Mouse (Mus musculus) liver, embryonic 14.5 days (tissue): Measurements from ENCODE around the gene Zfp57. TPM values are rescaled to one million over a fixed set of nuclear protein-coding genes. Genes with fewer than 3 reads are reported as not detected.
"Not testable (repeated sequence)": the region's sequence is repeated elsewhere in the genome, so short reads cannot be mapped to it uniquely, and the experiment has no call there.

Experiments
- ATAC-seq: fragments of 200-750 bp; cut with Nextera tagmentation; 2 replicates; pipeline ENCODE4 v1.8.0; 2017; ENCODE audit warnings: moderate number of reproducible peaks, mild to moderate bottlenecking, moderate library complexity; ENCODE audit not compliant: insufficient read depth
- DNase-seq, 3 experiments: peaks; one replicate each; pipeline ENCODE4 v3.0.0-alpha.2; 2012 to 2013; ENCODE audit warnings: low read depth in 3 of 3, low spot score in 3 of 3
- H3K27ac ChIP-seq: fragments of 300-500 bp; sonication (generic); 2 replicates; pipeline ENCODE4 v1.5.1; 2014; ENCODE audit warnings: moderate library complexity, mild to moderate bottlenecking, control low read depth, inconsistent platforms
- H3K27me3 ChIP-seq: fragments of 300-500 bp; sonication (generic); 2 replicates; pipeline ENCODE4 v1.6.1; 2014; ENCODE audit warnings: mild to moderate bottlenecking, low read length, moderate library complexity; ENCODE audit not compliant: control insufficient read depth, insufficient read depth
- H3K36me3 ChIP-seq: fragments of 300-500 bp; sonication (generic); replicated peaks from 2 replicates; pipeline ENCODE4 v1.6.1; 2014; ENCODE audit warnings: low read depth; ENCODE audit not compliant: control insufficient read depth, insufficient read depth
- H3K4me1 ChIP-seq, 2 experiments: fragments of 200-500 bp in 1 of 2; fragments of 300-500 bp in 1 of 2; sonication (generic) in 1 of 2; replicated peaks; 2 replicates each; pipeline ENCODE4 v1.6.1; 2012 to 2014; ENCODE audit warnings: antibody characterized with exemption in 1 of 2, inconsistent platforms in 1 of 2, low read length in 1 of 2; ENCODE audit not compliant: control insufficient read depth in 2 of 2, insufficient read depth in 2 of 2
- H3K4me2 ChIP-seq: fragments of 300-500 bp; sonication (generic); 2 replicates; pipeline ENCODE4 v1.6.1; 2014; ENCODE audit warnings: low read depth, mild to moderate bottlenecking, control low read depth, moderate library complexity
- H3K4me3 ChIP-seq, 2 experiments: fragments of 200-500 bp in 1 of 2; fragments of 300-500 bp in 1 of 2; sonication (generic) in 1 of 2; 2 replicates each; pipeline ENCODE4 v1.5.1; 2012 to 2014; ENCODE audit warnings: low read depth in 2 of 2, low read length in 2 of 2, mild to moderate bottlenecking in 2 of 2, control low read depth in 1 of 2, inconsistent platforms in 1 of 2, moderate library complexity in 1 of 2; ENCODE audit not compliant: insufficient read depth in 1 of 2
- H3K9ac ChIP-seq: fragments of 300-500 bp; sonication (generic); replicated peaks from 2 replicates; pipeline ENCODE4 v1.6.1; 2014; ENCODE audit warnings: mild to moderate bottlenecking, control low read depth, moderate library complexity
- H3K9me3 ChIP-seq: fragments of 300-500 bp; sonication (generic); 2 replicates; pipeline ENCODE4 v1.6.1; 2016; ENCODE audit warnings: low read length, mixed read lengths; ENCODE audit not compliant: control insufficient read depth
- CTCF ChIP-seq: IDR thresholded peaks from 2 replicates; pipeline ENCODE4 v1.5.1; 2016; ENCODE audit warnings: antibody characterized with exemption, low read depth, control low read depth
- EP300 ChIP-seq: IDR thresholded peaks from 2 replicates; pipeline ENCODE4 v1.6.1; 2016; ENCODE audit warnings: antibody characterized with exemption, low read depth
- WGBS: fragments of 180-500 bp; shearing (Covaris S2); extraction: QIAGEN DNeasy Blood & Tissue Kit; methylation state at CpG from one replicate; pipeline ENCODE4 v1.1.7; 2014; ENCODE audit not compliant: insufficient replicate concordance; 5-methylcytosine and 5-hydroxymethylcytosine counted together
- polyA plus RNA-seq, 2 experiments: library from polyadenylated mRNA; depleted of rRNA in 1 of 2; stranded (reverse) in 1 of 2; unstranded in 1 of 2; fragments of >200 nt; fragmentation: Nextera tagmentation in 1 of 2; extraction: Ambion mirVana in 1 of 2; gene quantifications; 2 replicates each; pipeline versions ENCODE4 v1.2.1 to v1.2.3; 2012 to 2014

Gene Zfp57
- polyA plus RNA-seq, 2 experiments: 2.2 to 3.3 TPM

- H3K27me3 ChIP-seq: peaks cover 18% of the 10 kb centered on the region
- no peak within 1 kb of the TSS for H3K27ac ChIP-seq
- no peak for ATAC-seq
- H3K4me1 ChIP-seq: no peaks in the 10 kb centered on the region
- no peak within 1 kb of the TSS for H3K4me2 ChIP-seq
- WGBS: 38% methylated on average over 5 of the region's 5 CpGs
- H3K36me3 ChIP-seq: no peaks in the 10 kb centered on the region
- no peak within 1 kb of the TSS for H3K4me3 ChIP-seq
- H3K9ac ChIP-seq: no peak within 1 kb of the TSS
- no peak for DNase-seq
- no peaks in the 10 kb centered on the region for H3K9me3 ChIP-seq
- TF ChIP-seq CTCF (no peak), EP300 (no peak)
Measured at GRCm38 (mm10) chr17:36989437-36989836, 11.5 kb upstream of the Zfp57 start, which contains the start of gene H2-M5. TSS of gene H2-M5 (minus strand) at chr17:36989537.

GRCm38 (mm10) chr17:36990630-36991029, 10.3 kb upstream of the Zfp57 start:
- H3K27ac ChIP-seq, DNase-seq, ATAC-seq, H3K4me2 ChIP-seq, H3K9ac ChIP-seq, H3K4me3 ChIP-seq, H3K9me3 ChIP-seq, H3K4me1 ChIP-seq, H3K36me3 ChIP-seq: not testable (repeated sequence)
- peaks cover 18% of the 10 kb centered on the region for H3K27me3 ChIP-seq
- WGBS: 81% methylated on average over 6 of the region's 6 CpGs

DNA sequence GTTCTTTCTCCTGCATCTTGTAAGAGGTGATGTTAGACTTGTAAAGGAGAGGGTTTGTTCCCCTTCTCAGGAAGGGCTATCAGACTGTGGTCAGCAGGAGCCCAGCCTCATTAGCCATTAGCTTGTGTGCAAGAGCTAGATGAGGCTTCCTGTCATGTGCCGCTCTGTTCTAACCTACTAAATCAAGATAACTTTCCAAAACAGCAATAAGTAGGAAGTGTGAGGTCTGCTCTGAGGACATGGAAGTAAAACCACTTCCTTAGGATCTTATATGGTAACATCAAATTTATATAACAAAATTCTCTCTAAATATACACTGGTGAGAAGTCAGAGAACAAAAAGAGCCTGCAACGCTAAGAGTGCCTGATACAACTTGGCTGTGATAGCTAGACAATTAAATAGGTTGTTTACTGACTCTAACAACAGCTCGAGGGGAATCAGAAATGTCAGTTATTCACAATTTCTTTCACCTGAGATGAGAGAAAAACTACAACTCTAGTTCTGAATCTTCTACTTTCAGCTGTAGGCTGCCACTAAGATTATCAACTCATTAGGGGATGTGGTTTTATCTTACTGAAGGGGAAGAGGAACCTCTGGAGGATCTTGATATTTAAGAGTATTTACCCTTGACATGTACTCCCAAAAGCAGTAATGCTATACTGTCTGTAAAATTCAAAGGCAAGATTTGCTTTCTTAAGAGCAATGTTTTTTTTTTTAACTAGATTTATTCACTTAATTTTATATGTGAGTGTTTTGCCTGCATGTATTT, 8.4 kb upstream of the Zfp57 start:
- Histone ChIP-seq H3K4me3 (no peak overlapping the region), H3K4me1 (no peaks in the 10 kb centered on the region), H3K27ac (no peak overlapping the region), H3K27me3 (peaks cover 17% of the 10 kb centered on the region), H3K4me2 (no peak overlapping the region), H3K9me3 (no peaks in the 10 kb centered on the region), H3K36me3 (no peaks in the 10 kb centered on the region), H3K9ac (no peak overlapping the region)
- no peak for DNase-seq
- ATAC-seq: no peak
- TF ChIP-seq CTCF (no peak), EP300 (no peak)
- 14% methylated on average over 3 of the region's 3 CpGs for WGBS

DNA sequence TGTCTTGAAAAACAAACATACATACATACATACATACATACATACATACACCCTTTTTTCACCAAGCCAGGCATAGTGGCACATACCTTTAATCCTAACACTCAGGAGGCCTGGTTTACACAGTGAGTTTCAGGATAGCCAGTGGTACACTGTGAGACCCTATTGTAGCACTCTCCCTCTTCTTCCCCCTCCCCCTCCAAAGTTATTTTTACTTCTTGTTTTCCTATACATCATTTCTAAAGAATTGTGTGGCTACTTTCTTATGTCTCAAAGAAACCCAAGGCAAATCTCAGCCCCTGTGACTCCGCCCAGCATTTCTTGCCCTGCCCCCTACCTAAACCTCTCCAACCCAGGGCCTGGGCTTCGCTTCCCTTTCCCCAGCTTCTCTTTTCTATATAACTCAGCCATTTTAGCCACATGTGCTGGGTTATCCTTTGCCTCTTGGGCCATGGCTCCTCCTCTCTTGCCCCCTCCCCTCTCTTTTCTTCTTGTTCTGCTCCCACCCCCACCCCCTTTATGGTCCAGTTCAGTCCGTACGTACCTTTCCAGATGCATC, 7.1 kb upstream of the Zfp57 start:
- Histone ChIP-seq H3K9me3 (no peaks in the 10 kb centered on the region), H3K36me3 (no peaks in the 10 kb centered on the region), H3K4me3 (no peak overlapping the region), H3K9ac (no peak overlapping the region), H3K4me1 (no peaks in the 10 kb centered on the region), H3K4me2 (no peak overlapping the region), H3K27me3 (peaks cover 3% of the 10 kb centered on the region), H3K27ac (no peak overlapping the region)
- ATAC-seq (no peak), DNase-seq (no peak)
- TF ChIP-seq CTCF: no peak
- no peak for TF ChIP-seq EP300
- WGBS: 68% methylated on average over 4 of the region's 4 CpGs

DNA sequence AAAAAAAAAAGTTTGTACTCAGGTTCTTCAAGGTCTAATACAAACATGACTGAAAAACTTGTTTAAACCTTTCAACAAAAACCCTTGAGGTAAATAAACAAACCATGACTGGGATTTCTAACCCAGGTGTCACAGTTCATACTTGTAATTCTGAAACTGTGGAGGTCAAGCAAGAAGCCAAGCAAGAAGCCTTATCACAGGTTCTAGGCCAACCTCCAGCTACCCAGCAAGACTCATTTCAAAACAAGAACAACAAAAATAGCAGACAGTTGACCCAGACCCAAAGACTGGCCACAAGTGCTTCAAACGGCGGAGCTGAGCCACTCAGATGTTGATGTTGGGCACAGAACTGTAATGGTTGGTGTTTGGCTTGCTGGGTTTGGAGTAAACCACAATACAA, 6.4 kb upstream of the Zfp57 start:
- Histone ChIP-seq H3K4me1 (no peaks in the 10 kb centered on the region), H3K27ac (no peak overlapping the region), H3K4me2 (no peak overlapping the region), H3K27me3 (no peaks in the 10 kb centered on the region), H3K9ac (no peak overlapping the region), H3K4me3 (no peak overlapping the region), H3K36me3 (no peaks in the 10 kb centered on the region), H3K9me3 (no peaks in the 10 kb centered on the region)
- no peak for TF ChIP-seq EP300
- TF ChIP-seq CTCF: no peak
- WGBS: 60% methylated on average over 2 of the region's 2 CpGs
- DNase-seq (no peak), ATAC-seq (no peak)
